In genomic region chr1:23934669-23935407, GRCm38 (mm10) we compare ENCODE assay signal across 15 mouse cellular contexts. TPM values are rescaled to one million over a fixed set of nuclear protein-coding genes. Genes with fewer than 3 reads are reported as not detected.
A peak's percentile ranks its signal among the peaks of the same experiment; 100 is the strongest.
DNase-seq lines count a peak whose midpoint lies in the region; ATAC-seq and TF ChIP-seq lines count a peak whose summit lies in the region.
"Had no signal": no experiment of that assay in that cellular context is flagged by ENCODE, and none has a peak within 500 bp of the region (broad histone marks: within the 10 kb centered on the region; RNA-seq: fewer than 3 reads in every experiment).

No protein-coding gene starts in this region.

- no peak for TF ChIP-seq EP300 in ES-Bruce4 (IDR thresholded peaks at IDR 0.05; ENCODE audit: insufficient read depth, low read depth, low read length)

- DNase-seq in layer of hippocampus, adult 18-20 months (ENCODE audit: low spot score in 2 of 2), result peak; percentile 20 to 39
- DNase-seq in layer of hippocampus, postnatal 36 days, result no peak
- no peak for DNase-seq in forebrain, postnatal 0 days
- DNase-seq in kidney, adult 2 months, result no peak
- DNase-seq in adrenal gland, adult 8-10 months, result no peak
- no peak for DNase-seq in natural killer cell, adult 2 months (ENCODE audit: low spot score in 2 of 2)
- DNase-seq: adrenal gland, adult 2 months; cerebellum, adult 11 months; heart, adult 18-20 months; kidney, postnatal 36 days; lung, postnatal 10 days; thymus, postnatal 4 days had no signal

- peaks cover 8% of the 10 kb centered on the region for H3K9me3 ChIP-seq in ES-Bruce4 (replicated peaks; ENCODE audit: control insufficient read depth, insufficient read depth, low read length, poor library complexity, severe bottlenecking)
- no peaks in the 10 kb centered on the region for H3K9me3 ChIP-seq in forebrain, postnatal 0 days (ENCODE audit: low read length)
- H3K9me3 ChIP-seq in midbrain, embryonic 16.5 days (replicated peaks; ENCODE audit: control insufficient read depth, low read length, poor library complexity, severe bottlenecking), result no peaks in the 10 kb centered on the region
- H3K9me3 ChIP-seq: intestine, embryonic 15.5 days had no signal

- peak overlapping the region; percentile 15; the same call in 1 of the 2 replicates for H3K27ac ChIP-seq in ES-Bruce4 (ENCODE audit: insufficient read depth, low read length)
- H3K27ac ChIP-seq in forebrain, postnatal 0 days (ENCODE audit: low read depth, low read length), result peak overlapping the region; percentile 21; the same call in 1 of the 2 replicates
- H3K27ac ChIP-seq in midbrain, embryonic 16.5 days (ENCODE audit: low read length), result no peak overlapping the region
- no peak overlapping the region for H3K27ac ChIP-seq in kidney, adult 2 months (ENCODE audit: insufficient read depth, low read depth, low read length)
- H3K27ac ChIP-seq: intestine, embryonic 15.5 days had no signal

- no peak overlapping the region for H3K9ac ChIP-seq in ES-Bruce4 (ENCODE audit: low read depth, poor library complexity, severe bottlenecking)
- no peak overlapping the region for H3K9ac ChIP-seq in forebrain, postnatal 0 days
- H3K9ac ChIP-seq in midbrain, embryonic 16.5 days (ENCODE audit: low read depth, low read length), result no peak overlapping the region; the same call in 1 of the 2 replicates
- H3K9ac ChIP-seq: intestine, embryonic 15.5 days had no signal

- 48% methylated on average over 8 of the region's 8 CpGs for WGBS in forebrain, postnatal 0 days
- WGBS in midbrain, embryonic 16.5 days, result 45% methylated on average over 8 of the region's 8 CpGs
- WGBS in kidney, adult 2 months, result 52% methylated on average over 8 of the region's 8 CpGs

- H3K4me1 ChIP-seq in ES-Bruce4 (ENCODE audit: control insufficient read depth, insufficient read depth, low read length), result peaks cover 6% of the 10 kb centered on the region
- no peaks in the 10 kb centered on the region for H3K4me1 ChIP-seq in forebrain, postnatal 0 days (ENCODE audit: insufficient read depth)
- no peaks in the 10 kb centered on the region; the same call in 1 of the 2 replicates for H3K4me1 ChIP-seq in midbrain, embryonic 16.5 days (ENCODE audit: control insufficient read depth, insufficient read depth, low read length)
- no peaks in the 10 kb centered on the region for H3K4me1 ChIP-seq in kidney, adult 2 months (ENCODE audit: control insufficient read depth, insufficient read depth, low read length)
- H3K4me1 ChIP-seq: intestine, embryonic 15.5 days had no signal

- H3K4me3 ChIP-seq in ES-Bruce4 (ENCODE audit: low read depth, low read length), result no peak overlapping the region
- H3K4me3 ChIP-seq in forebrain, postnatal 0 days (ENCODE audit: low read depth, low read length), result no peak overlapping the region
- no peak overlapping the region for H3K4me3 ChIP-seq in midbrain, embryonic 16.5 days (ENCODE audit: low read depth, low read length)
- H3K4me3 ChIP-seq in kidney, adult 2 months (ENCODE audit: insufficient read depth, low read depth, low read length), result no peak overlapping the region
- H3K4me3 ChIP-seq: intestine, embryonic 15.5 days had no signal

- peak; percentile 91 for ATAC-seq in forebrain, postnatal 0 days
- ATAC-seq in midbrain, embryonic 16.5 days, result peak; percentile 45; the same call in 1 of the 2 replicates
- ATAC-seq: intestine, embryonic 15.5 days had no signal

- no peaks in the 10 kb centered on the region for H3K36me3 ChIP-seq in ES-Bruce4 (ENCODE audit: control insufficient read depth, insufficient read depth, low read length, poor library complexity, severe bottlenecking)
- no peaks in the 10 kb centered on the region for H3K36me3 ChIP-seq in forebrain, postnatal 0 days (ENCODE audit: insufficient read depth)
- no peaks in the 10 kb centered on the region for H3K36me3 ChIP-seq in midbrain, embryonic 16.5 days (ENCODE audit: control insufficient read depth, insufficient read depth, low read length)
- H3K36me3 ChIP-seq in kidney, adult 2 months (ENCODE audit: control insufficient read depth, insufficient read depth, low read length), result no peaks in the 10 kb centered on the region
- H3K36me3 ChIP-seq: intestine, embryonic 15.5 days had no signal

- no peaks in the 10 kb centered on the region for H3K27me3 ChIP-seq in ES-Bruce4 (ENCODE audit: control insufficient read depth, insufficient read depth, low read length, poor library complexity, severe bottlenecking)
- H3K27me3 ChIP-seq in forebrain, postnatal 0 days (ENCODE audit: insufficient read depth, low read length), result no peaks in the 10 kb centered on the region
- H3K27me3 ChIP-seq in midbrain, embryonic 16.5 days (ENCODE audit: control insufficient read depth, insufficient read depth, low read depth, low read length), result no peaks in the 10 kb centered on the region
- H3K27me3 ChIP-seq in kidney, adult 2 months (replicated peaks; ENCODE audit: control insufficient read depth, insufficient read depth, low read length), result no peaks in the 10 kb centered on the region
- H3K27me3 ChIP-seq: intestine, embryonic 15.5 days had no signal

- no peak for TF ChIP-seq CTCF in ES-Bruce4 (IDR thresholded peaks at IDR 0.05; ENCODE audit: low read depth, low read length)
- TF ChIP-seq CTCF in forebrain, postnatal 0 days (IDR thresholded peaks at IDR 0.05; ENCODE audit: low read depth), result no peak
- no peak for TF ChIP-seq CTCF in kidney, adult 2 months (conservative IDR thresholded peaks at IDR 0.05; ENCODE audit: insufficient read depth, insufficient read length, low read depth, low read length)

- TF ChIP-seq POLR2A in ES-Bruce4 (IDR thresholded peaks at IDR 0.05; ENCODE audit: insufficient read depth, low read length), result no peak
- no peak for TF ChIP-seq POLR2A in kidney, adult 2 months (IDR thresholded peaks at IDR 0.05; ENCODE audit: low read depth, low read length)

- no peak overlapping the region for H3K4me2 ChIP-seq in forebrain, postnatal 0 days (ENCODE audit: low read depth)
- no peak overlapping the region for H3K4me2 ChIP-seq in midbrain, embryonic 16.5 days (ENCODE audit: low read length)
- H3K4me2 ChIP-seq: intestine, embryonic 15.5 days had no signal

RNA-seq across cellular contexts. Expression of gene Smap1, which starts 12.7 kb away (rescaled TPM):
- 100 to 1,000 TPM; 129 to 140 TPM for total RNA-seq in layer of hippocampus, adult 18-20 months (2021)
- 100 to 1,000 TPM; 136 to 152 TPM for total RNA-seq in layer of hippocampus, postnatal 36 days (2021)
- 75.1 and 81.4 TPM in 2 replicates for polyA plus RNA-seq in ES-Bruce4 (2011; ENCODE audit: insufficient read depth, insufficient read length, low read depth, missing spikeins)
- total RNA-seq in forebrain, postnatal 0 days (2014; rRNA removed), result 74.5 and 80.5 TPM in 2 replicates
- 131 and 152 TPM in 2 replicates for polyA plus RNA-seq in forebrain, postnatal 0 days (2015; fragmentation: Nextera tagmentation; extraction: Ambion mirVana)
- 111 and 118 TPM in 2 replicates for polyA plus RNA-seq in midbrain, embryonic 16.5 days (2015; fragmentation: Nextera tagmentation; extraction: Ambion mirVana)
- 43.8 and 57.8 TPM in 2 replicates for polyA plus RNA-seq in kidney, adult 2 months (2012; rRNA removed)
- total RNA-seq in adrenal gland, adult 8-10 months (2022), result 10 to 100 TPM; 49.1 to 61.4 (median 52.3) TPM

Comparison
In these comparisons a context has a peak if more than half of its experiments do, and no peak if none do; other contexts are left out.
1. DNase-seq: peak in layer of hippocampus, adult 18-20 months (2 of 2); none in layer of hippocampus, postnatal 36 days (0 of 2), forebrain, postnatal 0 days (single experiment), kidney, adult 2 months (single experiment), adrenal gland, adult 8-10 months (single experiment) and natural killer cell, adult 2 months (0 of 2).
2. H3K27ac ChIP-seq: peak in ES-Bruce4 (single experiment) and forebrain, postnatal 0 days (single experiment); none in midbrain, embryonic 16.5 days (single experiment) and kidney, adult 2 months (single experiment).